Mouse (Mus musculus) frontal cortex, postnatal 14 days (tissue): ENCODE measurements around the gene Slc26a9.
A peak's percentile ranks its signal among the peaks of the same experiment; 100 is the strongest.

Experiments
- DNase-seq, 2 experiments: peaks; one replicate each; pipeline ENCODE4 v3.0.0; 2022; ENCODE audit warnings: low spot score in 2 of 2

Slc26a9 gene

DNA sequence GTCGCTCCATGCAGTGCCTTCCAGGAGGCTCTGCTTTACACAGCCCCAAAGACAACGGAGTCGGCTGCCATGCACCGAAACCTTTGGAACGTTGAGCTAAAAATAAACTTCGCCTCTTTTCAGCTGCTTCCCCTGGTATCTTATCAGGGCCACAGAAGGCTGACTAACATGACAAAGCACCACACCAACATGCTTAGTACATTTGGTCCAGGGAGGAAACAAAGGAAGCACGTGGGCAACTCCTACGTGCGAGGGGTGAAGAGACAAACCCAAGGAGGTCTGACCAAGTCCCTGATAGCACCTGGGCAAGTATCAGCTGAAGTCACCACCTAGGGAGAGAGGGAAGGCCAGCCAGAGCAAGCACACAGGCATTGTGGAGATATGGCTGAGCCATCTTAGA is 7.3 kb upstream of the Slc26a9 start:
- DNase-seq: no peak

DNA sequence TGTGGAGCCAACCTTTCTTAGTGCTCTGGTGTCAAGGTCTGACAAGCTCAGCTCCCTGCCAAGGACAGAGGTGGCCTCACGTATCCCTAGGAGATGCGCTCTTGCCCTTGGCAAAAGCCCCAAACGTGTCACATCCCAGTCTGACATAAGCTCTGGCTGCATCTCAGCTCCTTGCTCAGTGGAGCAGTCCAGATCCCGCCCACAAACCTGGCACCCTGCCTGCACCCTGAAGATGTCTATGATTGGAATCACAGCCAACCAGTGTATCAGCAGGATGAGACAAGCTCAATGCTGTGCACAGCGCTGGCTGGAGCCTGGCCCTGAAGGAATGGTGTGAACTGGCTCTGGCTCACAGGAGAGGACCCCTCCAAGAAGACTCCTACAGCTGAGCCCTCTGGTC is 6.6 kb upstream of the Slc26a9 start:
- peak; percentile 87 to 89 for DNase-seq

DNA sequence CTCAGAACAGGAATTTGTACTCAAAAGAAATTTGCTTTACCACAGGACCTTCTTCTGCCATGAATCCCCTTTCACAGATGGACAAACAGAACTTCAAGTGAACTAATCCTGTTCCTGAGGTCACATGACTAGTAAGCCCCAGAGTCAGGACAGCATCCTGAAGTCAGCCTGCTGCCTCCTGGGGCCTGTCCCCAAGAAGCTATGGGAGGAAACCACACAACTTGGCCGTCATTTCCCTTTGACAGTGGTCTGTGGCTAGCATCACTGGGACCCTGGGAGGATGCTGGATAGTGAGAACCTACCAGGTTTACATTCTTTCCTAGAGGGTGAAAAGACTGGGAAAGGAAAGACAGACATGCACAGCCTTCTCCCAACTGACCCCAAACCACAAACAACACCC is 5.1 kb upstream of the Slc26a9 start:
- no peak for DNase-seq

DNA sequence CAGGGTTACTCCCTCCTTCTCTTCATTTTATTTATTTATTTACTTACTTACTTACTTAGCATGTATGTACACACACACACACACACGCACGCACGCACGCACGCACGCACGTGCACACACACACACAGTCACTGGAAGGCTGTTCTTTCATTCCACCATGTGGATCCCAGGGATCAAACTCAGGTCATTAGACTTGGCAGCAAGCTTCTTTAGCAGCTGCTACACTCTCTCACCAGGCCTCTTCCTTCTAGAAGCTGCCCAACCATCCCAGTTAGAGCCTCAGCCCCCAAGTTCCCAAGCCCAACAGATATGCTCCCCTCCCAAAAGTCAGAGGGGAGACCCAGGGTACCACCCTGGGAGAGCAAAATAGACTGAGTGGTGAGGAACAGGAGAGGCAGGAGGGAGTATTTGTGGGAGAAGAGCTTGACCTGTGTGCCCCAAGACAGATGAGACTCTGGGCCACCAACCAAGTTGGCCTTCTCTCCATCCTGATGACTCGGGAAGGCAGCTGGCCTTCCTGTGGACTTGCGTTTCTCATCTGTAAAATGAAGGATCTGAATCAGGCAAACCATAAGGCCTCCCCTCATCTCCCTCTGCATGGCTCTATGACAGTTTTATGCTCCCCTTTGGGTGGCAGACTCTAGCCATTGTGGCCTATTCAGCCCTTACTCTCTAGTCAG is 4.2 kb upstream of the Slc26a9 start:
- DNase-seq: no peak

DNA sequence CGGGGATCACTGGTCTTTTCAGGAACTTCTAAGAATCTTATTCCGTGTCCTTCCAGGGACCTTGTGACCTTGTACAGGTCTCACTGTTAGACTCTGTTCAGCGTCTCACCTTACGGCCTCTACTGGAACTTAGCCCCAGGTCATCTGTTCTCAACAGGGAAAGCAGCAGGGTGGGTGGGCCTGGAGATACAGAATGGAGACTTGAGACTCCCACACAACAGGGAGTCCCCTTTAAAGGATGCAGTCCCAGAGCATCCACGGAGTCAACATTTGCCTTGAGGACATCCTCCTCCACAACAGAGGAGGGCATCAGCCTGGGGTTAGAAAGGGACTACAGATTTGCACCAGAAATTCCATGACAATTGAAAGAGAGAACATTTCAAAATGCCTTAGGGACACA is 1.6 kb downstream of the Slc26a9 start:
- no peak for DNase-seq

DNA sequence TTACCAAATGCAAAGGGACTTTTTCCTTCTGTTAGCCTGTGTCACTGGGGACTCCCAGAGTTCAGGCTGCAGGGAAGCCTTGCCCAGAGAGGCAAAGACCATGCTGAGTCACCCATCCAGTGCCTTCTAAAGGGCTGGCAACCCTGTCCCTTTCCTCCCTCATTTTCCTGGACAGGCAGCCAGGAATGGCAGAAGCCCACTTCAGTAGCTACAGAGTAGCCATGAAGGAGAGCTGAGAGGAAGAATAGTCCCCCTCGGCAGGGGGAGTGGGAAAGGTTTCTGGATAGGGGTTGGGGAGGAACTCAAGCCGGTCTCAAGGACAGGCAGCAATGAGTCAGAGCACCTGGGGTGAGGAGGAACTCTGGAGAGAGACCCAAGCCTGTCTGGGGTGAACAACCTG is 3.9 kb downstream of the Slc26a9 start:
- no peak for DNase-seq

DNA sequence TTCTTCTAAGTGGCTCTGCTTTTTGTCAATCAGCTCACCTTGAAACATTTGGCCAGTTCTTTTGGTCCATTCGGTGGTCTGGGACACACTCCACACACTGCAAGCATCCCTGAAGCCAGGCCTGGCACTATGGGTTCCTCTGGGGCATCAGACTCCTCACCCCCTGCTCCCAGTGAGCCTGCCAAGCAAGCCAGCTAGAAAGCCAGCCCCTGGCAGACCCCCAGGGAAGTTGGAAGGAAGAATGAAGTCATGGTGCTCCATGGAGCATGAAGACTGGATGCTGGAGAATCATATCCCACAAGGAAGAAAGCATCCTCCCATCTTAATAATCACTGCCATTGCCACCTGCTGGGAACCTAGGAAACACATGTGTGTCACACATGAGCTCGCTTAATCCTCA is 4.8 kb downstream of the Slc26a9 start:
- no peak for DNase-seq

DNA sequence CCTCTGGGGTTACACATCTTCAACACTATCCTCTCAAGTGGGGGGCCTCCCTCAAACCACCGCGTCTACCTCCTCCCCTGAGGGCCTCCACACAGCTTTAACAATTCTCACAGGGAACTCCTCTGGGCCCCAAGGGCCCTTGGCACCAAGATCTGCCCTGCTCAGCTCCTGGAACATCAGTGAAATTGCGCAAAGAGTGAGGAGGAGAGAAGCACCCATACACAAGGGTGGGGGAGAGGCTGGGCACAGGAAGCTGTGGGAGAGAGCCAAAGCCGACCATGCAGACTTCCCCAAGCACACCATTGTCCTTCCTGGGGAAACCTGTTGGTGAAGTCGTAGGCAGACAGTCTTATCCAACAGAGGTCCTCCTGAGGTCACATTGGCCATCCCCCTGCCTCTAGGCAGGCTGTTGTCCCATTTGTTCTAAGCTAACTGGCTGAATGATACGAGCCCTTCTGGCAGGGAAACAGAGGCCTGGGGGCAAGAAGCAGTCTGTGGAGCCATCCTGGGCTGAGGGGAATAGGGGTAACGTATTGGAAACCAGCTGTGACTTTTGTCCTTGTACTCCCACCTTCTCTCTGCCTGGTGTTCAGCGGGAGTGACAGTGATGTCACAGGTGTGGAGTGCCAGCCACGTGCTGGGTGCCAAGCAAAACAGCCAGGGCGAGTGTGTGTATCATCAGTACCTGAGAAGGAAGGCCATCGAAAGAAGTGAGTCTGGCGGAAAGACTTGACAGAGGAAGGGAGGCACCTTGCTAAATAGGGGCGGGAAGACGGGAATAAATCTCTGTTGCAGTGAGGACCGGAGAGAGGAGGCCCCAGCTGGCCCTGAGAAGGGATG is 6.1 kb downstream of the Slc26a9 start:
- no peak for DNase-seq

DNA sequence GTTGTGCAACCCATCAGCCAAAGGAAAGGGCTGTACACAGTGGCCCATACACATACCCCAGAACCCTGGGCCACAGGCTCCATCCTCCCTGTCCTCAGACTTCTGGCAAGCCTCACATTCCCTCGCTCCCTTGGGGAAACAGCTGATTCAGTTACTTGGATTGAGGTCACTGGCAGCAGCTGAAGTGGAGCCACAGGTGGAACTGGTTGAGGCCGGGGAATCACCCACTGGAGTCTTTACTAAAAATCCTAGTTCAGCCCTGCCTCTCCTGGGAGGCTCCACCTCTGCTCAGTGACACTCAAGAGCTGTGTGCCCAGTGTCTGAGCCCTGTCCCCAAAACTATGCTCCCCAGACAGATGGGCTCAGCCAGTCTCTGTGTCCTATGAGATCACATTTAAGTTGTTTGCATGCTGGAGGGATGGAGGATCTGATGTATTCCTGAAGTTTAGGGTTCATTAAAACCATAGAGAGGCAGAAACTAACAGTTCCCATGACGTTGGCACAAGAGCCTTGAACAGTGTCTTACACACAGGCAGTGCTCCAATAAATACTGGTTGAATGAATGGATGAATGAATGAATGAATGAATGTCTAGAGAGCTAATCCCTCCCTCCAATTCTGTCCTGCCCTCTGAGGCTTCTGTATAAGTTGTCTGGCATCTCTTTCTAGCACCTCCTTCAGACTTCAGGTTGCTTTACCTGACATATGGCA is 7.5 kb downstream of the Slc26a9 start:
- DNase-seq: no peak

DNA sequence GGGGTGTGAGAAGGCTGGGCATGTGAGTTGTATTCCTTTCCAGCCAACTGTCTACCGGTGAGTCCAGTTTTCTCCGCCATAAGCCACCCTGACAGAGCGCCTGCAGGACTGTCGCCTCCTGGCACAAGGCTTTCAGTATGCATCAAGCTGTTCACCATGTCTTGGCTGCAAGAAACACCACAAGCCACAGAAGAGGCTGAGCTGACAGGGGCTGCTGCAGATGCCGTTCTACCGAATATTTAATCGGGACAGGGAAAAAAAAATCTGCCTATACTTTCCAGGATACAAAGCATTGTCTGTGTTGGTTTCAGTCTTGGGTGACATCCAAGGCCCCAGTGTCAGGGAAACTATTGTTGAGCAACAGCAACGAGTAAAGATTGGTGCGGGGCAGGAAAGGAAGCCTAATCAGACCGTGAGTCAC is 8.1 kb downstream of the Slc26a9 start:
- DNase-seq: no peak

DNA sequence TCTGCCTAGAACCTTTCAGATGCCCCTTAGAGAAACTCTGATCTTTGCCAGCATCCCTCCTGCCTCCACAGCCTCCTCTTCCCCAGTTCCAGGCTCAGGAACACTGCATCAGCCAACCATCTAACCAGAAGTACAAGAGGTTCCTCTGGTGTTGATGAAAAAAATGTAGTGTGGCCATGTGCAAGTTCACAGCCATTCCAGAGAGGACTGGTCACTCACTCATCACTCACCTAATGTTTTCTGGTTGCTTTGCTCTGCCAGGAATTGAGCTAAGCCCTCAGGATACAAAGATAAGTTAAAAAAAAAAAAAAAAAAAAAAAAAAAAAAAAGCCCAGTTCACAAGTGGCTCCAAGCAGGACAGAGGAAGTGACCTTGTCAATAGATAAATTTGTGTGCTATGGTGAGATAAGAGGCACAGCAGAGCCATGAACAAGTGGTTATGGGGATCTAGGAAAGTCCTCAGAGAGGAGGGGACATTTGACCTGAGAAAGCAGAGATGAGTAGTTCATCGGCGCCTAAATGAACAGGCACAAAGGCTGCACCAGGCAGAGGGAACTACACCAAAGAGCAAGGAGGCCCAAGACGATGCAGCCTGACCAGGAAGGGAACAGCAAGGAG is 10.5 kb downstream of the Slc26a9 start:
- no peak for DNase-seq

DNA sequence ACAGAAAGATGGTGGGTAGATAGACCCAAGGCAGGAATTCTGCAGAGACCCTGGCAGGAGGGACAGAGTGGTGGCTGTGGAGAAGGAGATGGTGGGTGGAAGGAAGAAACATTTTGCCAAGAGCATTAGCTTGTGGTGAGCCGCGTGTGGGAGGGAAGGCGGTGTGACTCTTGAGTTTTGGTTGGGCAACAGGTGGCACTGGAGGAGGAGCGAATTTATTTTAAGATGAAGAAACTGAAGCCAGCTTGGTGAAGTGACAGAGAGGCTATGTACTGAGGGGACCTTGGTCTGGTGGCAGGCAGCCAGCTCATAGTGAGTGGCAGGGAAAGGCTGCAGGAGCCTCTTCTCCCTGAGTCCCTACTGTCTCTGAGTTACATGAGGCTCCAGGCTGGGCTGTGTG is 11.1 kb downstream of the Slc26a9 start:
- peak; percentile 28 to 43 for DNase-seq

DNA sequence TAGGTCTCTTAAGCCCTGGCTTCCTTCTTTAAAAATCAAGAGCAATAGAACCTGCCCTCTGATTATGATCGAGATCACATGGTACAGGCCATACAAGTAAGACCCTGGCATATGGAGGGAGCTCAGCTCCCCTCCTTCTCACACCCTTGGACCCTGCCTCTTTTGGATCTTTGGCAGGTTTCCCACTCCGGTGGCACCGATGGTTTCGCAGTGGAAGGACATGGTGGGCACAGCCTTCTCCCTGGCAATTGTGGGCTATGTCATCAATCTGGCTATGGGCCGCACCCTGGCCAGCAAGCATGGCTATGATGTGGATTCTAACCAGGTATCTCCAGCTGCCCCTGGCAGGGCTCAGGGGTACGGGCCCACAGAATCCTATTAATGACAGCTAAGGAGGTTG is 13.4 kb downstream of the Slc26a9 start:
- DNase-seq: no peak

DNA sequence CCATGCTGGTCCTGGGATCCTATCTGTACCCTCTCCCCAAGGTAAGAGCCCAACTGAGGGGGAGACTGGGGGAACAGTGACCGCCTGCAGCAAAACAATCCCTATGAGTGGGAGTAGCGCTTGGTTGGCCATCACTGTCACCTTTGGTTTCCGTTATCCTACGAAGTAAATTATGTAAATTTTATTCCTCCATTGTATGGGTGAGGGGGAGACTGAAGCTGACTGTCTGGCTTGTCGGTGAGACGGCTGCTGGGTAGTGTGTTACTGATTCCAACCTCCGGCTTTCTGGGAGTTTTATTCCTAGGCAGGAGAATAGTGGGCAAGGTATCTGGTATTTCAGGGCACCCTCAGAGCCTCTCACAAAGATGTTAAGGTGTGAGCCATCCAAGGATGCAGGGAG is 15.0 kb downstream of the Slc26a9 start:
- DNase-seq: no peak

DNA sequence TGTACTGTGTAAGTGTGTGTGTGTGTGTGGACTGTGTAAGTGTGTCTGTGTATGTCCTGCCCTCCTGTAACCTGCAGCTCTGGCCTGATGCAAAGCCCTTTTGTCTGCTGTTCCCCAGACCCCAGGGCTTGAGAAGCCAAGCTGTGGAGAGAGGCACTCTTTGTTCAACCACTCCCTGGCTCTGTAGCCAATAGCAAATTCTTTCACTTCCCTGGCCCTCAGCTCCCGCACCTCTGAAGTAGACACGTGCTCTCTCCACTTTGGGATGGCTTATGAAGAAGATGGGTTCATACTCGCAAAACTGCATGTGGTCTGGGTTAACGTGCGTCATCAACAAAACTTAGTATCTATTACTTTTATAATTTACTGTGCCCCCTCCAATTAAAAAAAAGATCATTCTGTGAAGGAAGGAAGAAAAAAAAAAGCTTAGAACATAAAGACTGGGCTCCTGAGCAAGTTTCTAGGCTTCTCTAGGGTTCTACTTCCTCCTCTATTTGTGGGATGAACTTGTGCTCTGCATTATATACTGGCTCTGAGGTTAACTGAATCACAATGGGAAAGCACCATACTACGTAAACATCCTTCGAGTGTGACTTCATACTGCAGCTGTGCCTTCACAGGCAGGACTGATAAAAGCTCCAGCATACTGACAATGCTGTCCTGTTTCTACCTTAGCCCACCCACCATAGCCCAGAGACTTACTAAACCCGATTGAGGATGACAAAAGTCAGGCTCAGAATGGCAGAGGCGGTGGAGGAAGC is 16.0 kb downstream of the Slc26a9 start:
- no peak for DNase-seq

DNA sequence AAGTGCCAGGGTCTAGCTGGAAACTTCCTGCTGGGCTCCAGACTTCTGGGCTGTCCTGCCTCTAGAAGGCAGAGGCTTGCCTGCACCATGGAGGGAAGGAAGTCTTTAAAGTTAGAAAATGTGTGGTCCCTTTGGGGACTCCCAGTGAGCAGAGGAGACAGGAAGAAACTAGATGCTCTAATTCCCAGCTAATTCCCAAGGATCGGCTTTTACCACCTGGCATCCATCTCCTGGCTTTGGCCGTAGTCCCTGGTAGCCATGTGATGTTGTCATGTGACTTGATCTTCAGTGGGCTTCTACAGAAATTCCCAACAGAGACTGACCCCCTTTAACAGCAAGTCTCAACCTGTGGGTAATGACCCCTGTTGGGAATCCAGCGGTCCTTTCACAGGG is 16.6 kb downstream of the Slc26a9 start:
- no peak for DNase-seq

DNA sequence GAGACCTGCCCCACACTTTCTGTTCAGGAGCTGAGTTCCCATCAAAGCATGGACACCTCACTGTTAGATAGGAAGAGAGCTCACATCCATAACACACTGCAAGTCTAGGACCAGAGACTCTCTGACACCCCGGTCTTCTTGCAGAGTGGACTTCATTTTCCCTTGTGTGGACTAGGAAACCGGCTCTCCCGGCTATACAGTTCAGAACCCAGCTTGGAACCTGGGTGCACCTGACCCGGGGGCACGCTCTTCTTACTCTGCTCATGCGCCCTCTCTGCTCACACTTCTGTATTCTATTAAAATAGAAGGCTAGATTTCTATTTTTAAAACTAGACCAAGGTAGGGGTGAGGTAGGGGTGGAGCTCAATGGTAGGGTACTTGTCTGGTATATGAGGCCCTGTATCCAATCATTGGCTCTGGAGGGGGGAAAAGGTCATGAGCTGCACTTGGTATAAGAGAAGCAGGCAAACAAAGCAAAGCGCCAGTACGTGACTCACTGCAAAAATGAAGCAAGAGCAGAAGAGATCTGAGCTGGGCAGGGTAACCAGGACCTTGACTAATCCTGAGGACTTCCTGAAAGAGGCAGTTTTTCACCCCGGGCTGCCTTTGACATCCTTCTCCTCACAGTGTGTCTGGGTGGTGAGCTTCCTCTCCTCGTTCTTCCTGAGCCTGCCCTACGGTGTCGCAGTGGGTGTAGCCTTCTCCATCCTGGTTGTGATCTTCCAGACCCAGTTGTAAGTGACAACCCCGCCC is 17.4 kb downstream of the Slc26a9 start:
- no peak for DNase-seq

DNA sequence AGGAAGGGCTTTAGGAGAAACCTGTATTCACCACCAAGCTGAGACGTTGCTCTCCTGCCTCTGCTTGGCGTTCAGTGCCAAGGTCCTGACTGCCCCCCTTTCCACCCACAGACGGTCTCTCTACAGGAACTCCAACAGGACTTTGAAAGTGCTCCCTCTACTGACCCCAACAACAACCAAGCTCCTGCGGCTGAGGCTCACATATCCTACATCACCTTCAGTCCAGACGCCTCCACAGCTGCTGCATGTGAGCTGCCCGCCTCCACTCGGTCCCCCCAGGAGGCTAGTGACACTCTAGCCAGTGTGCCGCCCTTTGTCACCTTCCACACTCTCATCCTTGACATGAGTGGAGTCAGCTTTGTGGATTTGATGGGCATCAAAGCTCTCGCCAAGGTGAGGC is 19.9 kb downstream of the Slc26a9 start:
- no peak for DNase-seq

DNA sequence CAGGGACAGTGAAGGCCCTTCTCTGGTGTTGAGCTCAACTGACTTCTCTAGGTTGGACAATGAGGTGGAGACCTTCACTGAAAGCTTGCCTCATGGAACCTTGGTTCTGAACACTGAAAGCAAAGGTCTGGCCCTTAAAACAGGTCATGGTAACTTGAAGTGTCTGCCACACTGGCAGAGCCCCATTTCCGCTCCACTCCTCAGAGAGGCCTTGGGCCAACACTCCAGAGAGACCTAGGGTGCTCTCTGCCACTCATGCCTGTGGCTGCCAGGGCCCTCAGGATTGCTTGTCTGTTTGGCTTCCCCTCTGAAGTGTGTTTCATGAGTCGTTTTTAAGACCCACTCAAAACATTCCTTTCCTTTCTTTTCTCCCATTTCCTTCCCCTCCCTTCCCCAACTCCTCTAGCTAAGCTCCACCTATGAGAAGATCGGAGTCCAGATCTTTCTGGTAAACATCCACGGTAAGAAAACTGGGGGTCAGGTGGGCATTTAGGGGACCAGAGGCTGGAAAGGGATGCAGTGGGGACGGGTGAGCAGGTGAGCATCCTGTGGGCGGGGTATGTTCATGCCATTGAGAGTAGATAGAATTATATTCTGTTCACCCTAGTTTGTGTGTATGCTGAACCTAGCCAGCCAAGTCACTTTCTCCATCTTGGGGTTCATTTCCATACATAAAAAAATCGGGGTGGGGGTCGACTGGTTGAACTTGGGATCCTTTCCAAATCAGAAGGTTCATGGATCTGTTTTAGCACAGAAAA is 20.9 kb downstream of the Slc26a9 start:
- DNase-seq: no peak

DNA sequence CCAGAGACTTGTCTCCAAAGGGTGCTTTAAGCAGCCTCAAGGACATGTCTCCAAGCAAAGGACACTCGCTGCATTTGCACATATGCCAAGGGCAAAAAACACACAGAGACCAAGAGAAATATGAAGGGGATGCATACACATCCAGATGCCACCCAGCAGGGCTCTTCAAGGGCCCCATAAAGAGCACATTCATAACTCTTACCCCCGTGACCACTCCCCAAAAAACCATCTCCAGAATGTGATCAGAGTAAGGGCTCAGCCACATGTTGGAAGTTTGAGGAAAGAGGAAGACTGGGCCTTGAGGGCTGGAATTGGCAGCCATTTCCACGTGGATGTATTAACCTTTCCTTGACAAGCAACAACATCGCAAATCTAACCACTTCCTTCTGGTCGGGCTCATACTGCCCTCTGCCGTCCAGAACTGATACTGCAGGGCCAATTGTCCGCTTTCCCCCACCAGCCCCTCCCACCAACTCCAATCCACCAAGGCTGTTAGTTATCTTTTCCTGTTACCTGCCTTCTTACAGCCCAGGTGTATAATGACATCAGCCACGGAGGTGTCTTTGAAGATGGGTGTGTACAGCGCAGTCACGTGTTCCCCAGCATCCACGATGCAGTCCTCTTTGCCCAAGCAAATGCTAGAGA is 21.7 kb downstream of the Slc26a9 start:
- peak; percentile 69 to 74 for DNase-seq
